Mouse (Mus musculus): ENCODE data around the gene Gm10644. TPM values are rescaled to one million over a fixed set of nuclear protein-coding genes. Genes with fewer than 3 reads are reported as not detected.

Gm10644 gene
- total RNA-seq, 2 experiments from 2014 or later = 0.46 TPM; not detected in 1

DNA sequence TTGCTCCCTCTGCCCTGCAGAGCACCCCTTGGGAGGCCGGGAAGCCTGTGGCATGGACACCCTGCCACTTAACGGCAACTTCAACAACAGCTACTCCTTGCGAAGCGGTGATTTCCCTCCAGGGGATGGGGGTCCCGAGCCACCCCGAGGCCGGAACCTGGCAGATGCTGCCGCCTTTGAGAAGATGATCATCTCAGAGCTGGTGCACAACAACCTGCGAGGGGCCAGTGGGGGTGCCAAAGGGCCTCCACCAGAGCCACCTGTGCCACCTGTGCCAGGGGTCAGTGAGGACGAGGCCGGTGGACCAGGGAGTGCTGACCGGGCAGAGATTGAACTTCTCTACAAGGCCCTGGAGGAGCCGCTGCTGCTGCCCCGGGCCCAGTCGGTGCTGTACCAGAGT lies 16.7 kb downstream of the Gm10644 start:
- ATAC-seq (replicated peaks; ENCODE audit: poor library complexity) = no peak

GRCm38 (mm10) chr8:83937645-83938044 lies 17.4 kb downstream of the Gm10644 start:
- no peak for ATAC-seq (replicated peaks; ENCODE audit: poor library complexity)

DNA sequence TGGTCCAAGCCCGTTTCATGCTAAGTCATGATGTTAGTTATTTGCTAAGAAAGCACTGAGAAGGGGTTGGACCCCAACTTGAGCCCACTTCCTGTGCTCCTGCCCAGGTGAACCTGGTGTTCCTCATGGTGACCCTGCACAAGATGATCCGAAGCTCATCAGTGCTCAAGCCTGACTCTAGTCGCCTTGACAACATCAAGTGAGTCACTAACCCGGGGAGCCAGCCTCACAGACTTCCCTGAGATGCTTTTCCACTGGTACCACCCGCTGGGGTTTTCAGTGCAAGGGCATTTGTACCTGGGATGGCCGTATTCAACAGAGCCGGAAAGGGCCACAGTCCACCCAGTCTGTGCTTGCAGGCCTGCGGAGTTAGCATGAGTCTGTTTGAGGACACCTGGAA lies 19.6 kb downstream of the Gm10644 start:
- no peak for ATAC-seq (replicated peaks; ENCODE audit: poor library complexity)

DNA sequence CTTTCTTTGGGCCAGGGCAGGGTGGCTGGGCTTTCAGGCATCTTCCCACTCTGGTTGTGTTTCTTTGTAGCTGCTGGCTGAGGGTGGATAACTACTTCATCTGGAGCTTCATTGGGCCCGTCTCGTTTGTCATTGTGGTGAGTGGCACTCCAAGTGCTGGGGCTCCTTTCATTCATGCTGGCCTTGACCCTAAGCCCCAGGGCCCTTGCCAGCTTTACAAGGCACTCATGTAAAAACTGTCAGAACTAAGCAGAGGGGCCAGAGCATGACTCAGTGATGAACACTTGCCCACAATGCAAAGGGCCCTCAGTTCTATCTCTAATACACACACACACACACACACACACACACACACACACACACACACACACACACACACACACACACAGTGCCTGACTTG lies 20.0 kb downstream of the Gm10644 start:
- ATAC-seq (replicated peaks; ENCODE audit: poor library complexity) = no peak

GRCm38 (mm10) chr8:83934222-83934621 lies 20.8 kb downstream of the Gm10644 start:
- no peak for ATAC-seq (replicated peaks; ENCODE audit: poor library complexity)

DNA sequence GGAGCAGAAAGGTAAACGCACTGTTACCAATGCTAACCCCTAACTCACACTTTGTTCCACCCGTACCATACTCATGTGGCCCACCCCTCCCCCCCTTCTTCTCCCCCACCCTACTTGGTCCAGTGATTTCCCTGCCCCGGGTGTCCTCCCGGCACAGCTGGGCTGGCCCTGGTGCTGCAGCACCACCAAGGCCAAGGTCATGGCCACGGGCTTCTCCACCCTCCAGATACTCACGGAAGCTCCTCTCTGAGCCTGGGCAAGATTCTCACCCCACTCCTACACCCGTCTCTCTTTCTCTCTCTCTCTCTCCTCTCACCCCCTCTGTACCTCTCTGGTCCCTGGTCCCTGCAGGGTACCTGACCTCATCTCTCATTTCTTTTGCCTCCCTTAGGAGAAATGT lies 28.7 kb downstream of the Gm10644 start:
- ATAC-seq (replicated peaks; ENCODE audit: poor library complexity) = no peak

DNA sequence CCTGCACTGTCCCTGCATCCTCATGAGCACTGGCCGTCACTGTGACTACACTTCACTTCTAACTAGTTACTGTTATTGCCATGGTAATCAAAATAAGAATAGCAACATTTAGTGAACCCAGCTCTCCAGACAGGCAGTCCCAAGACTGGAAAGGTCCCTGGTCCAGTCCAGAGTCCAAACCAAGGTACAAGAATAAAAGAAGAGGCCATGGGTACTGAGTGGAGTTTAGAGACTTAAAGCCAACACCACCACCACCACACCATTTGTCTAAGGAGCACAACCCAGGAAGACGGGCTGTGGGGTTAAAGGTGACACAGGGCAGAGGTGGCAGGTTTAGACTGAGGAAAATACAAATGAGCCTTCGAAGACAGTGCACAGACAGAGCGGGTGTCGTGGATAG lies 30.4 kb downstream of the Gm10644 start:
- no peak for ATAC-seq (replicated peaks; ENCODE audit: poor library complexity)

DNA sequence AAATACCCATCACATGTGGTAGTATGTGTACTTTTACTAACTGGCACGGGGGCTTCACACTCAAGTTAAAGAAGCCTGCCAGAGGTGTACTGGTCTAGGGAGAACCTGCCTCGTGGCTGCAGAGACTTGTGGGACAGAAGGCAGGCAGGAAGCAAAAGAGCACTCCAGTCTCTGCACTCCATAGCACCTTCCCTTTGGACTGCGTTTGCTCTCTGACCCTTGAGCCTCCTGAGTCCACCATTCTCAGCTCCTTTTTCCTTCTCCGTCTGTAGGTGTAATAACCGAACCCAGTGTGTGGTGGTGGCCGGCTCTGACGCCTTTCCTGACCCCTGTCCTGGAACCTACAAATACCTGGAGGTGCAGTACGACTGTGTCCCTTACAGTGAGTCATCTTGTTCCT lies 32.3 kb downstream of the Gm10644 start:
- no peak for ATAC-seq (replicated peaks; ENCODE audit: poor library complexity)

DNA sequence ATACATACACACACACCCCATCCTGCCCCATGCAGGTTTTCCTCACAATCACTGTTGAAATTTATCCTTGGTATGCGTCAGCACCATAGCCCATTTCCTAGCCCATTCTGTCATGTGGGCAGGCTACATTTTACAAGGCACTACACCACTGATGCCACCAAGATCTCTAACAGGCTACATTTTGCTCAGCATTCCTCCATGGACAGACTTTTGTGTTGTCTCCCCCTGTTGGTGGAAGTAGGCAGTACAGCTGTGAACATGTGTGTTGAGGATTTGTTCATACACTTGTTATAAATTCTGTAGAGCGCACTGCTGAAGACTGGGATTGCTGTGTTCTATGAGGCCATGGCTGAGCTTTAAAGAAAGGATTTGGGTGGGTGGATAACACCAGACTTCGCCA lies 33.4 kb downstream of the Gm10644 start:
- peak; percentile 80 for ATAC-seq (replicated peaks; ENCODE audit: poor library complexity)

DNA sequence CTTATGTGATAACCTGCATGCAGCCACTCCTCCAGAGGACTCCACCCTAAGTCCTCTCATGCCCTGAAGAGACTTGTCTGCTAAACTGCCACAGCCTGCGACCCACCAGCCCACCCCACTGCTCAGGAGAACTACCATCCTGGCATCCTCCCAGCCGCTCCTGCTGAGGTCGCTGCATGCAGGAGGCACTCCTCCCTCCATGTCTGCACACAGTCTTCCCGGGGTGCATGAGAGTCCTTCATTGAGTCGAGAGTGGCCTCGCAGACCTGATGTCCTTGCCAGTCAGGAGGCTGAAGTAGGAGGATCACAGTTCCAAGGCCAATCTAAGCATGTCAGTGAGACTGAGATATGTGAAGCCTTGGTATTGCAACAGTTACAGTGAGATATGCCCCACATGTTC lies 37.4 kb downstream of the Gm10644 start:
- ATAC-seq (replicated peaks; ENCODE audit: poor library complexity) = no peak; the same call in 1 of the 2 replicates

DNA sequence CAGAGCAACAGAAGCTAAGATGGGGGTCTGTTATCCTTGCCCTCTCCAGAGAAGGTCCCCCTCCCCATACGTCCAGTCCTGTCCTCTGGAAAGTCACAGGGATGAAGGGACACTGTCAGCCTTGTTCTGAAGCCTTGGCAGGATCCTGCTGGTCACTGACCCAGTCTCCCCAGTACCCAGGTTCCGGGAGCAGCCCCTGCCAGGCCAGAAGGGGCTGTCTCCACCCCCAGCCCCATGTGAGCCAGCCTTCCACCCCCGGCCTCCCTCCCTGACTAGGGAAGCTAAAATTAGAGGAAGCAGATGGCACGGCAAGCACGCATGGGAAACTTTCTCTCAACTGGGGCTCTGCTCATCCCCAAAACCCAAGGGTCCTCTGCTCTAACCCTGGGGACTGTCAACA lies 39.0 kb downstream of the Gm10644 start:
- ATAC-seq (replicated peaks; ENCODE audit: poor library complexity) = no peak

DNA sequence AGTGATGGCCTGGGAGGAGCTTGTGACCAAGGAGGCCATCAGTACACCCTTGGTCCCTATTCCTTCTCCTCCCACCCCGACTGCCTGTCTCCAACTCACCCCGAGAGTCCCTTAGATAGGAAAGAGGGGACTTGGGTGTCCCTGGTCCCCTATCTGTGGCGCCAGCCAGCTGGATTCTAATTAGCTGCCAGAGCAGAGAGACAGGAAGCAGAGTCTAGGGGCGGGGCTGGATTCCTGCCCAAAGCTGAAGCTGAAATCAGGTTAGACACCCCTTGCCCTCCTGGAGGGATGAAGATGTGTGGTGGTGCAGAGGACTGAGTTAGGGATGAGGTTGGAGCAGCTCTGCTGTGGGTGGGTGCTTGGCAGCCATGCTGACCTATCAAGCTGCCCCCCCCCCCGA lies 40.1 kb downstream of the Gm10644 start:
- peak; percentile 51 for ATAC-seq (replicated peaks; ENCODE audit: poor library complexity)

DNA sequence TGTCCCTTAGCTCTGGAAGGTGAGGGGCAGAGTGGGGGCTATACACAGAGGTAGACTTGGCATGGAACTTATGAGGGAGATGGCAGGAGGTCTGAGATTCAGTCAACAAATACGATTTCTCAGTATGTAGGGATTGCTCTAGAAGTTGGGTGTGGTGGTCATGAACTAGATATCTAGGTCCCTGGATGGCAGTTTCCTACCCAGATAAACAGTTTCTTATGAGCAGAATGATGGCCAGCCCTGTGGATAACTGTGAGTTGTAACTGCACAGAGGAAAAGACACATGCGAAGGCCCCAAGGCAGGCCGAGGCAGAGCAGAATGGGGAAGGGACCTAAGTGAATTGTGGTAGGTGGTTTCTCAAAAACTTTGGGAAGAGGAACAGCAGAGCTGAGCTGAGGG lies 40.8 kb downstream of the Gm10644 start:
- ATAC-seq (replicated peaks; ENCODE audit: poor library complexity) = peak; percentile 43

GRCm38 (mm10) chr8:83911809-83912731 lies 42.9 kb downstream of the Gm10644 start:
- no peak for ATAC-seq (replicated peaks; ENCODE audit: poor library complexity)

GRCm38 (mm10) chr8:83909311-83909710 lies 45.7 kb downstream of the Gm10644 start:
- no peak for ATAC-seq (replicated peaks; ENCODE audit: poor library complexity)

DNA sequence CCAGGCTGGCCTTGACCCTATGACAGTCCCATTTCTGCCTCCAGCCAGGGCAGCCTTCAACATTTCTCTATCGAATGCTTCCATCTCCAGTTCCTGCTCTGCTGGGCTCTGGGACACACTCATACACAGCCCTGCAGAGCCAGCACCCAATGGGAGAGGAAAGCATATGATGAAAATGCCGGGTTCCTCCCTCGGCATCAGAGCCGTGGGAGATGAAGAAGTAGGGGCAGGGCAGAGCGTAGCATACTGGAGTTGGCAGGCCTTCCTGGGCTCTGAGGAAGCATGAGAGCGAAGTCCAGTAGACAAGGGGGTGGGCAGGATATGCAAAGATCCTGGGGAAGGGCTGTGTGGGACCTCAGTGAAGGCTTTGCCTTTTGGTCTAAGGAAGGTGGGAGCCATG lies 46.4 kb downstream of the Gm10644 start:
- ATAC-seq (replicated peaks; ENCODE audit: poor library complexity) = no peak

- ATAC-seq (replicated peaks; ENCODE audit: poor library complexity) = no peak
These were observed 51.9 kb downstream of the Gm10644 start for GRCm38 (mm10) chr8:83902961-83903666.

- no peak for ATAC-seq (replicated peaks; ENCODE audit: poor library complexity)
These were observed 53.2 kb downstream of the Gm10644 start for GRCm38 (mm10) chr8:83901566-83902485.

GRCm38 (mm10) chr8:83900957-83901270 lies 54.1 kb downstream of the Gm10644 start:
- no peak for ATAC-seq (replicated peaks; ENCODE audit: poor library complexity)

DNA sequence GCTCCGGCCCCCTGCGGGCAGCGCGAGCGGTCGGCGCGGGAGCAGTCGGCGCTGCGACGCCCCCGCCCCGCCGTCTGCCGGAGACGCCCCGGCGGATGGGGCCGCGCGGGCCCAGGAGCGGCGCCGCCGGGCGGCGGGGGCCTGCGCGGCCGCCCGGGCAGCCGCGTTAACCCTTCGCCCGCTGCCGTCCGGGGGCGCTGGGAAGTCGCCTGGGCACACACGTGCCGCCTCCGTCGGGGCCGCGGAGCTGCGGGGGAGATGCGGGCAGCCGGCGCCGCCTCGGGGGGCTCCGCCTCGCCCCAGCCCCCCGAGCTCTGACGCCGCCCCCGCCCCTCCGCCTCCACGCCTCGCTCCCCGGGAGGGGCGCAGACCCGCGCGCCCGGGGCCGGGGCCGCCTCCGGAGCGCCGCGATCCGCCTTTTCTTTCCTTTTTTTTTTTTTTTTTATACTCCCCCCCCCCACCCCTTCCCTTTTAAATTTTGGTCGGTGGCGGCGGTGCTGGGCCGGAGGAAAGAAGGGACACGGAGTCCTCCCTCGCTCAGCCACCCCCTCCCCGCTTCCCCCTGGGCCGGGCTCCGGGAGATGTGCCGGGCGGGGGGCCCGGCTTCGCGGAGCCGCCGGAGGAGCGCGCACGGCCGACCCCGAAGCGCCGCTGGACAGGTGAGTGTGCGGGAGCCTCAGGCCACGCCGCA lies 54.6 kb downstream of the Gm10644 start:
- no peak for ATAC-seq (replicated peaks; ENCODE audit: poor library complexity)
